In genomic region chr5:30231891-30232270, GRCm38 (mm10) we compare ENCODE assay signal across 9 mouse cellular contexts. TPM values are rescaled to one million over a fixed set of nuclear protein-coding genes. Genes with fewer than 3 reads are reported as not detected.
DNase-seq lines count a peak whose midpoint lies in the region; ATAC-seq and TF ChIP-seq lines count a peak whose summit lies in the region.
"Had no signal": no experiment of that assay in that cellular context is flagged by ENCODE, and none has a peak within 500 bp of the region (broad histone marks: within the 10 kb centered on the region; RNA-seq: fewer than 3 reads in every experiment).

No protein-coding gene starts in this region.

- no peaks in the 10 kb centered on the region for H3K27me3 ChIP-seq in embryonic facial prominence, embryonic 15.5 days
- H3K27me3 ChIP-seq in intestine, postnatal 0 days (replicated peaks; ENCODE audit: control insufficient read depth, insufficient read depth, low read length) = no peaks in the 10 kb centered on the region
- H3K27me3 ChIP-seq in neural tube, embryonic 13.5 days = no peaks in the 10 kb centered on the region

- H3K9ac ChIP-seq in embryonic facial prominence, embryonic 15.5 days = peak overlapping the region; percentile 55
- H3K9ac ChIP-seq in intestine, postnatal 0 days (ENCODE audit: low read depth, low read length) = peak overlapping the region; percentile 88
- peak overlapping the region; percentile 80 for H3K9ac ChIP-seq in neural tube, embryonic 13.5 days

- H3K27ac ChIP-seq in embryonic facial prominence, embryonic 15.5 days (replicated peaks) = peak overlapping the region; percentile 63
- peak overlapping the region; percentile 96 for H3K27ac ChIP-seq in intestine, postnatal 0 days (ENCODE audit: low read depth, low read length)
- H3K27ac ChIP-seq in neural tube, embryonic 13.5 days (replicated peaks) = peak overlapping the region; percentile 87

- no peak for ATAC-seq in embryonic facial prominence, embryonic 15.5 days (ENCODE audit: insufficient number of reproducible peaks, low FRiP score, low TSS enrichment, low read depth)
- ATAC-seq in intestine, postnatal 0 days = peak; percentile 91
- no peak for ATAC-seq in neural tube, embryonic 13.5 days (ENCODE audit: low read depth)

- H3K9me3 ChIP-seq in embryonic facial prominence, embryonic 15.5 days (replicated peaks) = no peaks in the 10 kb centered on the region
- H3K9me3 ChIP-seq in intestine, postnatal 0 days (ENCODE audit: control insufficient read depth) = no peaks in the 10 kb centered on the region
- H3K9me3 ChIP-seq in neural tube, embryonic 13.5 days = no peaks in the 10 kb centered on the region

- peak overlapping the region; percentile 63 for H3K4me2 ChIP-seq in embryonic facial prominence, embryonic 15.5 days (replicated peaks)
- H3K4me2 ChIP-seq in intestine, postnatal 0 days (replicated peaks; ENCODE audit: low read depth) = peak overlapping the region; percentile 83
- peak overlapping the region; percentile 79 for H3K4me2 ChIP-seq in neural tube, embryonic 13.5 days

- peaks cover 4% of the 10 kb centered on the region; the same call in 1 of the 2 replicates for H3K36me3 ChIP-seq in embryonic facial prominence, embryonic 15.5 days
- no peaks in the 10 kb centered on the region for H3K36me3 ChIP-seq in intestine, postnatal 0 days (ENCODE audit: control insufficient read depth, insufficient read depth)
- peaks cover 6% of the 10 kb centered on the region; the same call in 1 of the 2 replicates for H3K36me3 ChIP-seq in neural tube, embryonic 13.5 days

- WGBS in lung, adult 2 months = 27% methylated on average over 16 of the region's 16 CpGs
- 38% methylated on average over 16 of the region's 16 CpGs for WGBS in embryonic facial prominence, embryonic 15.5 days
- WGBS in intestine, postnatal 0 days = 14% methylated on average over 16 of the region's 16 CpGs
- 38% methylated on average over 16 of the region's 16 CpGs for WGBS in neural tube, embryonic 13.5 days

- TF ChIP-seq CTCF in lung, adult 2 months (IDR thresholded peaks at IDR 0.05; ENCODE audit: insufficient read depth, low read length) = no peak
- TF ChIP-seq CTCF in intestine, postnatal 0 days (IDR thresholded peaks at IDR 0.05; ENCODE audit: low read depth) = no peak

- peak overlapping the region; percentile 75 for H3K4me3 ChIP-seq in lung, adult 2 months (replicated peaks; ENCODE audit: extremely low read depth, low read depth, low read length)
- H3K4me3 ChIP-seq in embryonic facial prominence, embryonic 15.5 days (replicated peaks) = peak overlapping the region; percentile 89
- H3K4me3 ChIP-seq in intestine, postnatal 0 days (ENCODE audit: low read depth, low read length) = peak overlapping the region; percentile 86
- peak overlapping the region; percentile 87 for H3K4me3 ChIP-seq in neural tube, embryonic 13.5 days

- no peak for DNase-seq in lung, adult 2 months
- no peak for DNase-seq in lung, adult 18-20 months
- no peak for DNase-seq in adrenal gland, adult 2 months
- no peak for DNase-seq in thymus, postnatal 14 days
- no peak for DNase-seq in left cerebral cortex, adult 18-20 months (ENCODE audit: low spot score in 2 of 2)

- H3K4me1 ChIP-seq in lung, adult 2 months (ENCODE audit: control insufficient read depth, insufficient read depth, low read length) = peaks cover 4% of the 10 kb centered on the region
- peaks cover 25% of the 10 kb centered on the region for H3K4me1 ChIP-seq in embryonic facial prominence, embryonic 15.5 days
- H3K4me1 ChIP-seq in intestine, postnatal 0 days (replicated peaks; ENCODE audit: control insufficient read depth, insufficient read depth, low read length) = peaks cover 4% of the 10 kb centered on the region
- peaks cover 37% of the 10 kb centered on the region for H3K4me1 ChIP-seq in neural tube, embryonic 13.5 days (replicated peaks)

- TF ChIP-seq POLR2A in lung, adult 2 months (IDR thresholded peaks at IDR 0.05; ENCODE audit: borderline replicate concordance, extremely low read depth, low read depth, low read length) = no peak

RNA-seq across cellular contexts. Expression of gene Selenoi, which starts 0.5 kb away (rescaled TPM):
- polyA plus RNA-seq in lung, adult 2 months (2012; rRNA removed) = 20.4 and 33.5 TPM in 2 replicates
- 16.0 and 17.5 TPM in 2 replicates for polyA plus RNA-seq in embryonic facial prominence, embryonic 15.5 days (2015; fragmentation: Nextera tagmentation; extraction: Ambion mirVana)
- 66.2 and 78.5 TPM in 2 replicates for polyA plus RNA-seq in intestine, postnatal 0 days (2015; fragmentation: Nextera tagmentation; extraction: Ambion mirVana)
- polyA plus RNA-seq in neural tube, embryonic 13.5 days (2015; fragmentation: Nextera tagmentation; extraction: Ambion mirVana) = 23.8 and 27.0 TPM in 2 replicates
- total RNA-seq in adrenal gland, adult 2 months (2021) = 10 to 100 TPM; 21.8 to 25.6 TPM
- polyA plus RNA-seq in adrenal gland, adult 2 months (2012; rRNA removed) = 27.0 and 53.8 TPM in 2 replicates
- 10 to 100 TPM; 48.4 to 49.5 TPM for total RNA-seq in left cerebral cortex, adult 18-20 months (2021)

RNA-seq across cellular contexts. Expression of gene Adgrf3, which starts 26.4 kb away (rescaled TPM):
- 0.15 and 0.27 TPM in 2 replicates for polyA plus RNA-seq in lung, adult 2 months (2012; rRNA removed)
- polyA plus RNA-seq in embryonic facial prominence, embryonic 15.5 days (2015; fragmentation: Nextera tagmentation; extraction: Ambion mirVana) = 0.16 TPM in 1 of 2 replicates, not detected in the other
- polyA plus RNA-seq in intestine, postnatal 0 days (2015; fragmentation: Nextera tagmentation; extraction: Ambion mirVana) = 0.07 TPM in 1 of 2 replicates, not detected in the other
- not detected in 2 replicates for polyA plus RNA-seq in neural tube, embryonic 13.5 days (2015; fragmentation: Nextera tagmentation; extraction: Ambion mirVana)
- total RNA-seq in adrenal gland, adult 2 months (2021) = not detected
- polyA plus RNA-seq in adrenal gland, adult 2 months (2012; rRNA removed) = not detected in 2 replicates
- under 1 TPM in 1 of 2 experiments, not detected in 1; 0.37 TPM for total RNA-seq in left cerebral cortex, adult 18-20 months (2021)
- total RNA-seq: hematopoietic stem cell, adult 5-6 weeks had no signal

RNA-seq across cellular contexts. Expression of gene Drc1, which starts 49.3 kb away (rescaled TPM):
- polyA plus RNA-seq in lung, adult 2 months (2012; rRNA removed) = 1.3 and 3.1 TPM in 2 replicates
- polyA plus RNA-seq in embryonic facial prominence, embryonic 15.5 days (2015; fragmentation: Nextera tagmentation; extraction: Ambion mirVana) = 4.4 and 8.5 TPM in 2 replicates
- polyA plus RNA-seq in intestine, postnatal 0 days (2015; fragmentation: Nextera tagmentation; extraction: Ambion mirVana) = 0.72 and 1.1 TPM in 2 replicates
- 2.6 and 2.7 TPM in 2 replicates for polyA plus RNA-seq in neural tube, embryonic 13.5 days (2015; fragmentation: Nextera tagmentation; extraction: Ambion mirVana)
- under 1 TPM; 0.49 to 0.59 TPM for total RNA-seq in adrenal gland, adult 2 months (2021)
- polyA plus RNA-seq in adrenal gland, adult 2 months (2012; rRNA removed) = 0.11 TPM in 1 of 2 replicates, not detected in the other
- total RNA-seq in left cerebral cortex, adult 18-20 months (2021) = 10 to 100 TPM; 11.6 to 13.6 TPM
- total RNA-seq: hematopoietic stem cell, adult 5-6 weeks had no signal
